Mouse (Mus musculus): ENCODE measurements at regions not wholly inside any gene's neighbourhood (a gene's known extent, or its start where the extent isn't known, plus 50 kb on each side); places are given as distances from the start of the nearest gene placed in this dataset.

DNA sequence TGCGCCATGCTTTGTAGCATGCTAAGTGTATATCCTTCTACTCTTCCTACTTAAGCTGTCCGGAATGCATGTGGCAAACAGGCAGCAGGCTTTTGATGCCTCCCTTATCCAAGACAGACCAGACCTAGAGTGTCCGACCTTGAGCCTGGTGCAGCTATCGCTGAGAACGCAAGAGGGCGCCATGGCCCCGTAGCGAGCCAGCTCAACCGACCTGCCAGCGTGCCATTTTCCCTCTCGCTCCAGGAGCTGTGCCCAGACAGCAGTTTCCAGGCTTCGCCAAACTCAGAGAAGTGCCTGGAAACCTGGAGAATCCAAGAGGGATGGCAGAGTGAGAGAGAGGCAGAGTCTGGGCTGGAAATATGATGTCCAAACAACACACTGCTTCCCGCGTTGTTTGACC is 155.8 kb upstream of the Gm12830 start:
- peak; percentile 72 to 90 for DNase-seq (ENCODE audit: low spot score in 2 of 2)

DNA sequence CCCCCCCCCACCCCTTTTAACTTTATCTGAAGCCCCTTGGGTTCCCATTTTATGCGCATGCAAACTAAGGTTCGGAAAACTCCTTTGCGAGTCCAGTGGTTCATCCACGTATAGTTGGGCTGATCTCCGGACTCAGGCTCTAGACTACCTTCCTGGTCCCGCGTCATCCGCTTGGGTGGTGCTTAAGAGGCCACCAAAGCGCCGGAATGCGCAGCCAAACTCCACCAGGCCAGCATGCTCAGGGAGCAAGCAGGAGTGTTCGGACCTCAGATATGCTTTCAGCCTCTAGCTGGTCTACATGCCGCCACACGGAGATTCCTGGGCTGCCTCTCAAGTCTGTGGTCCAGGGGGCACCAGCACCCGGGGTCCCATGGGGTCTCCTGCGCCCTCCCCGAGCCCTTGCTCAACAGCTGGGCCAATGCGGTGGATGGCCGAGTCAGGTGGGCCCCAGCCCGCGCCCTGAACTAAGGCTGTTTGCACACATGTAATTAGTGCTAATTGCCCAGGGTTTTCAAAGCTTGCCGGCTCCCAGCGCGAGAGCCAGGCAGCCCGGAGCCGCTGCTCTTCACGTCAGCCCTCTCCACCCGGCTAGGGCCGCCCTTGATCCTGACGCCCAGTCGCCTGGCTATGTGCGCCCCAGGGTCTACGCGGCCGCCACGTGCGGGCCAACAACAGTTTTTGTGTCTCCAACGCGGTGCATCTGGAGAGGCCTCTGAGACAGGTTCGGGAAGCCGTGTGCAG is 155.1 kb upstream of the Gm12830 start:
- no peak for DNase-seq (ENCODE audit: low spot score in 2 of 2)

DNA sequence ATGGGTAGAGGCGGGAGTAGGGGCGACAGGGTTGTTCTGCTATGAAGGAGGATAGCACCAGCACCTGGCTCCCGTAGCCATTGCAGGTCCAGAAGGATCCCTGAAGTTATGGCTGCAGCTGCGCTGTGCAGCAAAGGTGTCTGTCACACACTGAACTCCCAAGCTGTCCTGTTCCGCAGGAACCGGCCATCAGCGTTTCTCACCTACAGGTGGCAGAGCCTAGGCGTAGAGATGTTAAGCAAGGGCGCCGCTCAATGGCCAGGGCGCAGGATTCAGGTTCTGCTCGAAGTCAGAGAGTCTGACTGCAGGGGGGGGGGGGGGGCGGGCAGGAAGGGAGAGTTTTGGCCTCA is 154.6 kb upstream of the Gm12830 start:
- DNase-seq (ENCODE audit: low spot score in 2 of 2) = no peak

DNA sequence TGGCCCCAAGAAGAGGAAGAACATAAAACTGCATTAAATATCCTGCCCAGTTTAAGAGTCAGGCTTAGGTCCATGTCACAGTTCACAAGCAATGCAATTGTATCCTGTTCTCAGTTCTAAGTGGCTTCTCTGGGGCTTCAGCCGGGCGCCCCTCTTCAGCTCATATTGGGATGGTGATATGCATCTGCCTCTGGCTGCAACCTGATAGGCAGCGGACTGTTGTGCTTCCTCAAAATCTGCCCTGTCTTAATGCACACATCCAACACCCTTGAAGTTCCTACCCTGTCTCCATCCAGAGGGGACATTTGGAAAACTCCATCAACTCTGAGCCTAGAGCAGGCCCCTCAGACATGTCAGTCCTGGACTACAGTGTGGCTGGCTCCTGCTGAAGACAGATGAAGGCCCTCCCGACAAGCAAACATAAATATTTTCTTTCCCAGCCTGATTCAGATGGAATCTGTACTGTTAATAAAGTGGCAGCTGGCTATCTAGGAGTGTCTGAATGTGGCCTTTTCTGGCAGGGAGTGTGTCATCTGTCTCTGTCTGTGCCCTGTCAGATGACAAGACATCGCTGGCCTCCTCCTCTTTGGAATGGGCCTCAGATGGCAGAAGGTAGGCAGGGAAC is 149.3 kb upstream of the Gm12830 start:
- DNase-seq (ENCODE audit: low spot score in 2 of 2) = no peak

DNA sequence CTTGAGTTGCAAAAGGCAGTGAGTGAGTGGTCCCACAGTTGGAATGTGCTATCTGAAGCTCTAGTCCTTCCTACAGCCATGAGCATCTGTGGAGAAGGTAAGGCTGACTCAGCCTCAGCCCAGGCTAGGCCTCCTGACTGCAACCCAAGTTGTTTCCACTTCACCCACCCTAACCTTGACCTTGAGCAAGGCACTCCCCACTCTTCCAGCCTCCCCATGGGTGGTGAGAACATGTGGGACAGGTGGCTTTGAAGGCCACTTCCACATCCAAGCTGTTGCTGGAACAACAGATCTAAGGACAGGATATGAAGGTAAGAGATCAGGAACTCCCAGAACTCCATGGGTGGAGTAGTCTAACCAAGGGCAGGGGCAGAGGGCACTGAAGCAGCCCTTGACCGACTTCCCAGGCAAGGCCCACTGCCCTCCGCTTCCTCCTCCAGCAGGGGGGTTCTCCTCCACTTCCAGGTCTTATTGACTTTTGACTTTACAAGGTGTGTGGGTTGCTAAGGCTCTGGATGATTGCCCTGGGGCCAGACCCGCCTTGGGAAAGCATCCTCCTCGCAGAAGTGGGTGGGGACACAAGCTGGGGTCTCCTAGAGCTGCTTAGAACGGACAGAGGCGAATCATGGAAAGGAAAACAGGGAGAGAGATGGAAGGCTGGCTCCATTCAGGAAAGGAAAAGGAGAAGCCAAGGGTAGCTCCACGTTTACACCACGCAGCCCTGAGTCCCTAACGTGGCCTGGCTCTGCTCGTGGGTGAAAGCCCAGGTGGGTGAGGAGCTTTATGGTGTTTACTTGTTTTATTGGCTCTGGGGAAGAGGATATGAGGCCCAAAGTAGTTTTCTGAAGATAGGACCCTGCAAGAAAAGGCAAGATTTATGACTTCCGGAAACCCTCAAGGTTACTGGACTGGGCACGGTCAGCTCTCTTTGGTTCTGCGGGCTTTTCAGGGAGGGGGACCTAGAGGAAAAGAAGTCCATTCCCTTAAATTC is 144.3 kb upstream of the Gm12830 start:
- DNase-seq (ENCODE audit: low spot score in 2 of 2) = no peak

DNA sequence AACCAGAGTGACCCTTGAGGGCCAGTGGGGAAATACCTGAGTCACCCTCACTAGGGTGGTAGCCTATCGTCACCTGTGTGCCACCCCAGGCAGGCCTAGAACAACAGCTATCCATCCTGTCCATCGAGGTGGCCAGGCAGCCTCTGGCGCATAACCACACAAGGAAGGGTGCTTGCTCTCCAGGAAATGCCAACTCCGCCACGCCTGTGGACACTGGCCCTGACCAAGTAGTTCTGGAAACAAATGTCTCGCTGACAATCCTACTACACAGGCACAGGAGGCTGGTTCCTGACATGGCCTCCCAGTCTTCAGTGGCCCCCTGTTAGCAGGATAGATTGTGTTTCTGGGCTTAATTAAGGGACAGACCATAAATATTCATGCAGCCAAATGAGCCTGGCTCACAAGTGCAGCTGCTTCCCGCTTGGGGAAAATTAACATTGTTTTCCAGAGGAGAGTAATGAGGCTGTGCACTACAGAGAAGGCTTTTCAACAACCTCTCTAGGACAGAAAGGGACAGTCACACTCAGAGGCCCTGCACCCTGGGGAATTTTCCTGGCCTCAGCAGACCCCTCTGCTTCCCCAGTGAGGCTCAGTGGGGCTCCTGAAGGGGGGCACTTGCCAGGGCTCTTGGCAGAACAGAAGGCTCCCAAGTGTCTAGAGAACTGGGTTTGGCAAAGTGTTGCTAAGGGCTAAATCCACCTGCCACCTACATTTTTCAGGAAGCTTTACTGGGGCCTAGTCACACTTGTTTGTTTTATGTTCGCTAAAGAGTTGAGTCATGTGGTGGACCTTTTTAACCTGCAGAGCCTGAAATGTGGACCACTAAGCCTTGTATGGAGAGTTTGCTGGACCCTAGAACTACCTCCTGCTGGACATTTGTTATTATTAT is 143.2 kb upstream of the Gm12830 start:
- no peak for DNase-seq (ENCODE audit: low spot score in 2 of 2)

DNA sequence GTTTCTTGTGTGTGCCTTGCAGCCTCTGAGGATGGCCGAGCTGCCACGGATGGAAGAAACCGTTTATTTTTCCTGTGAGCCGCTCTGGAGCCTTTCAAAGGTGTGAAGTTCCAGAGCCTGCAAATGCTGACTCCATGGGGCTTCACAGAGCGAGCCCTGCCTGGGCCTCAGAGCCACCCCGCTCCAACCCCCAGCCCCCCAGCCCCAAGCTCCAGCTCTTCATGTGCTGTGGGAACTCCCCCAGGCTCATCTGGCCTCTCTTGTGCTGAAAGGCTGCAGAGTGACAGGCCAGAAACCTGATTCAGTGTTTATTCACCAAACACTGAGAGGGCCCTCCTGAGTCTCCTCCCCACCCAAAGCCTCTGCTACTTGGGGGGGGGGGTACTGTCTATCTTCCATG is 141.2 kb upstream of the Gm12830 start:
- DNase-seq (ENCODE audit: low spot score in 2 of 2) = no peak

DNA sequence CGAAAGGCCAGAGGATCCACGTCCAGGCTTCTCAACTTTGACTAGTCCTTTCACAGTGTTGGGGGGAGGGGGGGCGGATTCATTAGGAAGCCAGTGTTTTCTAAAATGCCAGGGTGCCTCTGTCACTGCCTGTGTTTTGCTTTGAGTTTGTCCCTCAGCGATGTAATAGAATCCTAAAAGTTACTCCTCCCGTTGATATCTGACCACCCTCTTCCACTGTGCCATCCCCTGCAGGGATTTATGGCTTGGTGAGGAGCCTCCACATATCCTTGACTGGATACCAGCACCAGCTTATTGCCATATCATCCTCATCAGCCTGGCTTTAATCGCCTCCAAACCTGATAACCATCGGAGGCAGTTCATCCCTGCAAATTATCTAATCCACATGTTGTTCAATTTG is 138.6 kb upstream of the Gm12830 start:
- DNase-seq (ENCODE audit: low spot score in 2 of 2) = no peak

DNA sequence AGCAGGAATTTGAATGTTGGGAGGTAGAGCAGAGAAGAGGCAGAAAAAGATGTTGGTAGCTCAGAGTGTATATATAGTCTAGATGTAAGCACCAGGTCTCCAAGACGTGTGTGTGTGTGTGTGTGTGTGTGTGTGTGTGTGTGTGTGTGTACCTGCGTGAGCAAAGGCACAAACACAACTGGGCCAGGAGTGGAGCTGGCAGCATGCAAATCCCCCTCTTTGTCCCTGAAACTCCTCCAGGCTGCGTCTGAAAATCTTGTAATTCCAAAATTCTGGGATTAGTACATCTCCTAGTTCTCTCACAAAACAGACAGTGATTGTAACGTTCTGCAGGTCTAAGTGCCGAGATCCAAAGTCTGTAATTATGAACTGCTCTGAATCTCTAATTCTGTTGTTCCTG is 137.8 kb upstream of the Gm12830 start:
- DNase-seq (ENCODE audit: low spot score in 2 of 2) = no peak

DNA sequence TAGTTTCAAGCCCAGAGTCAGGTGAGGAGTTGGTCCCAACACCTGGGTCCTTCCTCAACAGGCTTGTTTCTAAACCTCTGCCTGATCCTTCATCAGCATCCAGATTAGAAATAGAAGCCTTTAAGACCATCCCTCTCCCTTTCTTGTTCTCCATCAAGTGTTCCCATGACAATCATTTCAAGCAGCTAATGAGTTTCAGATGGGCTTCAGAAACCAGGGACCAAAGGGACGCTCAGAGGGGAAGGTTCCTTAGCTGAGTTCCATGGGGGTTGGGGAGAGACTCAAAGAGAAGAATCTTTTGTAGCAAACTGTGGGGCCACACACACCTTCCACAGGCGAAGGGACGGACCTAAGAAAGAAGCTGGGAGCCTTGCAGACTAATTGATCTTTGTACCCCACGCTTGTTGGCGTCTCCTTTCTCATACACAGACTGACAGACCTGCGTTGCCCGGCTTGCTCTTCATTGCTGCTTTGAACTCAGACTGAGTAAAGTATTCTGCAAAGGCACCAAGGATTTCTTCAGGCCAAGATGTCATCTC is 136.6 kb upstream of the Gm12830 start:
- DNase-seq (ENCODE audit: low spot score in 2 of 2) = no peak

DNA sequence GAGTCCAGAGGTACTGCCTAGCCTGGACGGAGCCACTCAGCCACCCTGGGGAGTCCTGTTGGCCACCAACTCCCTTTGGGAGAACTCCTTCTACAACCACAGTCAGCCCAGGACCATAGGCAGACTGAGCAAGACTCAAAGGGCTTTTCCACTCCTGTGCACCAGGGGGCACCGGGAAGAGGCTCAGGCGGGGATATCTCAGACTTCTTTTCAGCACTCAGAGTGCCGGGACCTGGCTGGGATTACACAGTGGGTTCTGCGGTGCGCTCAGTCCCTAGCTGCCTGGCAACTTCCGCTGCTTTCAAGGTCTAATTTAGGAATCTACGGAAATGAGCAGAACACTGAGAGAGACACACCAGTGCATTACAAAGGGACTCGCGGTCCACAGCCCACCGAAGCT is 136.1 kb upstream of the Gm12830 start:
- DNase-seq (ENCODE audit: low spot score in 2 of 2) = no peak

DNA sequence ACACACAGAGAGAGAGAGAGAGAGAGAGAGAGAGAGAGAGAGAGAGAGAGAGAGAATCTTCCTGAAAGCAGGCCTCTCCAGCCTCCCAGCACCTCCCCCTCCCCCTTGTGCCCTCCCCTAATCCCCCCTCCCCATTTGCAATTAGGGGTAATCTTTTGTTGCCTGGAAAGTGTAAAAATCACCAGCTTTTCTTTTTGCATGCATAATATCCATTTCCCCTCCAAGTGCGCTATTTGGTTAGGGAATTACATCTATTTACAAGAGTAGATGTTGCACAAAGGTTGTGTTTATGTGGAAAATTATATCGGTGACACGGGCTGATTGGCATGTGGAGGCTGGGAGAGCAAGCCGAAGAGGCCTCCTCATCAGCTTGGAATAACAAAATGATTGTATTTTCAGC is 135.4 kb upstream of the Gm12830 start:
- no peak for DNase-seq (ENCODE audit: low spot score in 2 of 2)

DNA sequence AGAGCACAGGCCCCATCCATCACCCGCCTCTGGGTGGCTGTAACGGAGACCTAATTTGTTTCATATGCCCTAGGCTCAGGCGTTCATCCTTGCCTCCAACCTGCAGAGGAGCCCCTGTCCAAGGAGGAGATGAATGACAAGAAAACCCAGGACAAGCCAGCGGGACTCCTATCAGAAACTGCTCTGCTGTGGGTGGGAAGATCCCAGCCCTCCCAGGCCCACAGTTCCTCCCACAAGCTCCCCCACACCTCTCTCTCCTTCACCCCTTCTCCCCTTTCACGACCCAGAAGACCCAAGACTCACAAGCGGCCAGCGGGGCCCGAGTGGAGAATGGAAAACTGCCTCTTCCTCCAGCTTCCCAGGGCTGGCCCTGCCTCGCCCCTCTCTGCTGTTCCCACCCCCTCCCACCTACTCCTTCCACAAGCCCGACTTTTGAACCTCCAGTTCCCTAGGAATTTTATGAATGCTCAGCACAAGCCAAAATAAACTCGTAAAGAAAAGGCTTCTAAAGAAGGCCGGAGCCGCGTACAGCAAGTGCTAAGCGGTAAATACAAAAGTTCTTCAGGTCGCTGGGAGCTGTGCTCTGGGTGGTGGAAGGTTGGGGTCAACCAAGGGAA is 133.1 kb upstream of the Gm12830 start:
- DNase-seq (ENCODE audit: low spot score in 2 of 2) = no peak

DNA sequence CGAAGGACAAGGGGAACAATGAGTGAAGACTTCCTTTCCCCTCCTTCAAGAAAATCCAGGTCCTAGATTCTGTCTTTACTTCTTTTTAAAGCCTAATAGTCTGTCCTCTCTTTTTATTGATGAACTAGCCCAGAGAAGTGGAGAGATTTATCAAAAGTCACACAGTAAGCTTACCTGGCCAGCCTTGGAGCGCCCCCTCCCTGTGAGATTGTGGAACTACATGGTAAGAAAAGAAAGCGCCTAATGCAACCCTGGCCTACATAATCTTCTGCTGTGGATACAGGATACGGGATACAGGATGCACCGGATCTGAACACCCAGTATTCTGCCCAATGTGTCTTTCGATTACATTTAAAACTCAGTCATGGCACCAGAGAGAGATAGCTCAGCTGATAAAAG is 132.6 kb upstream of the Gm12830 start:
- no peak for DNase-seq (ENCODE audit: low spot score in 2 of 2)

DNA sequence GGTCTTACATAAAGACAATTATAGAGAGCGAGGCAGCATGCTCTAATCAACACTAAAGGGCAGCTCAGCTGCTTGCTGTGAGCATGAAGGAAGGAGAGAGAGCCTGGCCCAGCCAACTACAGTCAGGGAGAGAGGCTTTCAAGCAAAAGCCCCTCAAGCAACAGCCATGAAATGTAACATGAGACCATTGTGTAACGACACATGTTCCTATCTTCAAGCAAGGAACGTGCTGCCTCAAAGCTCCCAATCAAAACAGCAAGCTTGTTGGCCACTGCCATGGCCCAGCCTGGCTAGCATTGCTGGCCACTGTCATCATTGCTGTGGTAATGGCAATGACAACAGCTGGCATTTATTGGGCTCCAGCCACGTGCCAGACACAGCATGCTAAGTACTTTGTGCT is 115.9 kb upstream of the Gm12830 start:
- no peak for DNase-seq (ENCODE audit: low spot score in 2 of 2)

DNA sequence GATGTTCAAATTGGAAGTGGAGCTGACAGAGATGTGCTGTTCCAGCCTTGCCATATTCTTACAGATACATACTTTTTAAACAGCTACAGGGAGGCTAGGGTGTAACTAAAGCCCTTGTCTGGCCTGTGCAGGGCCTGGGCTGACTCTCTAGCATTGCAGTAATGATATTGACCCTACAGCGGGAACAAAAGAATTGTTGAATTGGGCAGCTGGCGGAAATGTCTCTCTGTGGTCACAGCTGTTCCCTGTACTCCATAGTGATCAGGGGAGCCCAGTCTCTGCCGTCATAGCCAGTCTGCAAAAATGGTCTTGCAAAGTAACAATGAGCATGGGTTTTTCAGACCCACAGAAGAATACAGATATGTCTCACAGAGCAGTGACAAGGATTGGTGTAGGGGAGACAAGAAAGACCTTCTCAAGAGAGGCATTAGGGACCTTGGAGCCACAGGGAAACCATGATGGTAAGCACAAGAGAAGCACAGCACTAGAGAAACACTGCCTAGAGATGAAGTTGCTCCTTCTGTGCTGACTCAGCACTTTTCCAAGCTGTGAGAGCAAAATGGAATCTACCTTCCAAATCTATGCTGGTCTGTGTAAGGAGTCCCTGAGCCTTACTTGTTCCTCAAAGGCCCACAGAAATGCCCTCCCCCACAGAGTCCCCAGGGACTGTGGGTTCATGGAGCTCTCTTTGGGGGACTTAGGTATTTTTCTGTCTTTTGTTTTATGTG is 111.2 kb upstream of the Gm12830 start:
- no peak for DNase-seq (ENCODE audit: low spot score in 2 of 2)

DNA sequence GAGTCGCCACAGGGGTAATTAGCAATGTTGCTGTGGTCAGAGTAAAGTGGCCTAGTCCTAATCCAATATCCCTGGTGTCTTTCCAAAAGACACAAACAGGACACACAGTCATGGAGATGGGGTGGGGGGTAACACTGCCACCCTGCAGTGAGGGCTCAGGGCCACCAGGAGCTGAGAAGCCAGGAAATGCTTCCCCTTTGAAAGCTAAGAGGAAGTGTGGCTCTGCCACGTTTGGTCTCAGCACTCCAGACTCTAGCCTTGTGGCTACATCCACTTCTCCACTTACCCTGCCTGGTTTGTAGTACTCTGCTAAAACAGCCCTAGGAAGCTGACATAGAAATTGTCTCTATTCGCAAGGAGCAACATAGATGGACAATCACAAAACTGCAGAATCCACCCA is 110.4 kb upstream of the Gm12830 start:
- no peak for DNase-seq (ENCODE audit: low spot score in 2 of 2)

DNA sequence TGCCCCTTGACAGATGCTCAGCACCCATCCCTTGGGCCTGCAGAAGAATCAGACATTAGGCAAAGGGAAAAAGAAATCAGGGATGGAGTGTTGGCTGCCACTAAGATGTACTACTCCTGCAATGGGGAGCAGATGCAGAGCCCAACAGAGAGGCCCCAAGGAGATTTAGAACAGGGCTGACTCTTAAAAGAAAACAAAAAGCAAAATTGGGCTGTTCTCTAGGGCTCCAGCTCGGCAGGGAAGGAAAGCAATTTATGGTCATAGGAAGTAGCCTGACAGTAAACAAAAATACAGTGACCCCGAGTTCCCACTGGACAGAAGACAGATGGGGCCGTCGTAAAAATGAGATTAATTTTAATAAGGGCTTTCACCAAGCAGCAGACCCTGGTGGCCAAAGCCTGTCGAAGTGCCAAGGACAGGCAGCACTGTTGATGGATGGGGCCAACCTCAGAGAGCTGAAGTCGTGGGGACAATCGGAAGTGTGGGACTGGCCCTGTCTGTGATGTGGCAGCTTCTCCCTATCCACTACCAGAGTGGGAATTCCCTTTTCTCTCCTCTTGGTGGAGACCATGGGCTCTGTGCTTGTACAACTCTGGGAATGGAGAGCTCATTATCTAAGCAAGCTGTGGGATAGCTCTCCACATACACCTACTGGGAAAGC is 109.4 kb upstream of the Gm12830 start:
- peak in 1 of 2 experiments; percentile 10 for DNase-seq (ENCODE audit: low spot score in 2 of 2)

DNA sequence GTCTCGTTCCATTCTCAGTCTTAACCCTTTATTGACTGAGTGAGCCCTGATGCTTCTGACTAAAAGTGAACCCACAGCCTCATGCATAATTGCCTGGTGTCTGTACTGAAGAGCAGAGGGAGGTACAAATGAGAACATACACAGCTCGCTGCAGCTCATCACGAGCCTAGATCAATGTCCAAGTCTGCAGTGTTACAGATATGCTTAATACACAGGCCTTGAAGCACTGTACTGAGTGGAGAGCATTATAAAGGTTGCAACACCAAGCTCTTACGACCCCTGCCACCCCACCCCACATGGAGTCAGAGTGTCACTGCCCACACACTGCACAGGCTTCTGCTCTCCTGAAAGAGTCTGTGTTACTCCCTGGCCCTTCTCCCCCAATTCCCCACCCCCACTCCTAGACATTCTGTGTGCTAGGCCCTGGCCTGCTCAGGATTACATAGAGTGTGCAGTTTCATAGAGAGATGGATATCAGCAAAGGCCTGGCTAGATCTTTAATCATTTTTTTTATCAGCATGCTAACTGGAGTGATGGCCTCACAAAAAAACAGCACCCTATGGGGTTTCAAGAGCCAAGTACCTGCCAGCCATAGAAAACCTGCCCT is 108.5 kb upstream of the Gm12830 start:
- DNase-seq (ENCODE audit: low spot score in 2 of 2) = no peak

Measured in layer of hippocampus, adult 18-20 months (tissue).